Mouse (Mus musculus) frontal cortex, postnatal 36 days (tissue): ENCODE results near the gene Sh3gl1.
"Not testable (repeated sequence)": the region's sequence is repeated elsewhere in the genome, so short reads cannot be mapped to it uniquely, and the experiment has no call there.

Source experiments
- DNase-seq, 2 experiments: peaks; one replicate each; pipeline ENCODE4 v3.0.0; 2022; ENCODE audit warnings: low spot score in 2 of 2

Gene Sh3gl1

GRCm38 (mm10) chr17:56036176-56036900 is at the start of gene Sh3gl1:
Sh3gl1 (minus strand) TSS chr17:56036635.
- peak; percentile 99 to 100 for DNase-seq

DNA sequence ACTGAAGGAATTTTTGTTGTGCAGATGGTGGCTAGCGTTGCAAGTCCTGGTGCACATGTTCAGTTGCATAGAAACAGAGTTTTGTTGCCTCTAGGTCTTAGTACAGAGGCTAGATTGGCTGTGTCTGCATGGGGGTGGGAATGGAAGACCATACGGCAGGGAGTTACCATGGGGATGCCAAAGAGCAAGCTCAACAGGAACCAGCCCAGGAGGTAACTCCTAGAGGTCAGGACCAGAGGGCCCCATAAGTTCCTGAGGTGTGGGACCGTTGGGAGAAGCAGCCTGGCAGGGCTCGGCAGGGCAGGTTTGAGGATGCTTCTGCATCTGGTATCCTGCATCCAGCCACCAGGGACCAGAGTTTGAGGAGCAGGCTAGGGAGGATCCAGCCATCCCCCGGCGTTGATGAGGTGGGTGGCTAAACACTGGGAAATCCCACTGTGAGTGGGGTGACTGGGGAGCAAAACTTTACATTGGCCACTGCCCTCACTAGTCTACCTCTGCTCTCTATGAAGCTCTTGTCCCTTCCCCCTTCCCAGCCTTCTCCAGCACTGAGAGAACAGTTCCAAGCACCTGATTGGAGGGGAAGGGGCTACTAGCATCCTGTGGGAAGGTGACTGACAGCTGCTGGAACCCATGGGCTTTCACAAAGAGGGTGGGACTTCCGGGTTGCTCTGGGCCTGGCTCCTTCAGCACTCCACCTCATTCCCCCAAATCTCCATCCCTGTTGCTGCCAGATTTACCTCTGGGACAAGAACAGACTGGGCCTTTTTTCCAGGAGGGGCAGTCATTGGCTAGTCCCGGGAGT is 44.5 kb upstream of the Sh3gl1 start:
- peak; percentile 42 to 46 for DNase-seq

- DNase-seq, result no peak
These were observed 43.5 kb upstream of the Sh3gl1 start for GRCm38 (mm10) chr17:56079921-56080320.

DNA sequence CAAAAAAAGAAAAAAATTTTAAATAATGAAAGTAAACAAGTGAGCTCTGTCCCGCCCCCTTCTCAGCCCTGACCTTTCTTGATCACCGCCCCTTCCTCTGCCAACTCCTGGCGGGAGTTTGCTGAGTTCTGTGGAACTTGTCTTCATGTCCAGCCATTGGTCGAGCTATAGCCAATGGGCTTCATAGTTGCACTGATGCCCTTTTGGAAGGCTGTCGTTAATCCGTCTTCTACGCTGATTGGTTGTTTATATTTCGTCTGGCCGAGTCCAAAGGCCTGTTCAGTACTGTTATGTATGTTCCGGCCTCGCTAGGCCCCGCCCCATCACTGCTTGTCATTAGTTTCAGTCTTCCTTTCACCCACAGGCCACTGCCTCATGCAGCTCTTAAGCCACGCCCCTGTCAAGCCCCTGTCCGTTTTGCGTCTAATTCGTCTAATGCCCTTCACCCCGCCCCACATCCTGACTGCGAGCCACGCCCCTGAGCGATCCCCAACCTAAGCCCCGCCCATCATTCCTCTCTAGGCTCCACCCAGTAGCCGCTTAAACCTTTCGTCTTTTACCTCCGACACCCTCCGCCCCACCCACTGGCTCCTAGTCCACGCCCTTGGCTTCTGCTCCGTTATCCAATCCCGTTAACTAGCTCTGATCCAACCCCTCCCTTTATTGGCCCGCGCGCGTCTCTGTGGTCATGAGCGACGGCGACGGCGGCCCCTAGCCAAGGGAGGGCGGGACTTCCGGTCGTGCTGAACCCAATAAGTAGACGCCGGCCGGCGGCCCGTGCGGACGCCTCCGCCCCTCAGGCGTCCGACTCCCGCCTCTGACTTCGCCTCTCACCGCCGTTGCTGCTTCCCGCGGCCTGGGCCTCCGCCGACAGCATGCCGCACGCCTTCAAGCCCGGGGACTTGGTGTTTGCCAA is 42.7 kb upstream of the Sh3gl1 start, which contains the start of gene Hdgfl2:
Hdgfl2 (plus strand) TSS at position 755 of the 916 bp plus-strand sequence.
- peak; percentile 99 for DNase-seq

DNA sequence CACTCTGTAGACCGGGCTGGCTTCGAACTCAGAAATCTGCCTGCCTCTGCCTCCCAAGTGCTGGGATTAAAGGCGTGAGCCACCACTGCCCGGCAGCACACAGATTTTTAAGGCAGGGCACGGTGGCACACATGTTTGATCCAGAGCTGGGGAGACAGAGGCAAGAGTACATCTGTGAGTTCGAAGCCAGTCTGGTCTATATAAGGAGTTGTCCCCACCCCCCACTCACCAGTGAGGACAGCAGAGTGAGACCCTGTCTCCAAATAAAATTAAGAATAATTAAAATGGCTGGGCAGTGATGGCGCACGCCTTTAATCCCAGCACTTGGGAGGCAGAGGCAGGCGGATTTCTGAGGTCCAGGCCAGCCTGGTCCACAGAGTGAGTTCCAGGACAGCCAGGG is 41.9 kb upstream of the Sh3gl1 start:
- DNase-seq, result not testable (repeated sequence)

DNA sequence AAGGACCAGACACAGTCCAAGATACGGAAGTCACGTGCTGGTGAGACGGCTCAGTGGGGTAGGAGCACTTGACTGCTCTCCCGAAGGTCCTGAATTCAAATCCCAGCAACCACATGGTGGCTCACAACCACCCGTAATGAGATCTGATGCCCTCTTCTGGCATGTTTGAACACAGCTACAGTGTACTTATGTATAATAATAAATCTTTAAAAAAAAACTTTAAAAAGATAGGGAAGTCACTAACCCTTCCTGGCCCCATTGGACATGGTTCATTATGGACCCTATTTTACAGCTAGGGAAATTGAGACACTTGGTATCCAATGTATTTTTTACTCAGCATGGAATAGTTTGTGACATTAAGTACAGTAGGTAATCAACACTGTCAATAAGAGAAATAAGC is 41.1 kb upstream of the Sh3gl1 start:
- no peak for DNase-seq

- DNase-seq, result peak; percentile 96 to 98
These were observed 38.4 kb upstream of the Sh3gl1 start, which contains the start of gene Ubxn6 for GRCm38 (mm10) chr17:56074827-56075208. Ubxn6 (minus strand) TSS chr17:56075028.

- peak; percentile 62 to 63 for DNase-seq
These were observed 37.8 kb upstream of the Sh3gl1 start for GRCm38 (mm10) chr17:56074097-56074826.

DNA sequence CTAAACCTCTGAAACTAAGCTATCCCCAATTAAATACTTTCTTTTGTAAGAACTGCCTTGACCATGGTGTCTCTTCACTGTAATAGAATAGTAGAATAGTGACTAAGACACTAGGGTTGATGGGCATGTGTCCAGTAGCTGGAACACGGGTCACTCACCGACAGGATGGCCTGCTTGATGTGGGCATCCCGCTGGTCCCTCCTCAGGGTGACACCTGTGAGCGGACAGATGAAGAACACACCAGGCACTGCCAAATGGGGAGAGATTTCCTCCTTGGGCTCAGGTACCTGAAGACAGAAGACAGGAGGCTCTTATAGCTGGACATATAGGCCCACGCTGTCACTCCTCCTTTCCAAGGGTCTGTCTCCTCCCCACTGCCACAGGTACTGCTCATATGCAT is 35.8 kb upstream of the Sh3gl1 start:
- no peak for DNase-seq

DNA sequence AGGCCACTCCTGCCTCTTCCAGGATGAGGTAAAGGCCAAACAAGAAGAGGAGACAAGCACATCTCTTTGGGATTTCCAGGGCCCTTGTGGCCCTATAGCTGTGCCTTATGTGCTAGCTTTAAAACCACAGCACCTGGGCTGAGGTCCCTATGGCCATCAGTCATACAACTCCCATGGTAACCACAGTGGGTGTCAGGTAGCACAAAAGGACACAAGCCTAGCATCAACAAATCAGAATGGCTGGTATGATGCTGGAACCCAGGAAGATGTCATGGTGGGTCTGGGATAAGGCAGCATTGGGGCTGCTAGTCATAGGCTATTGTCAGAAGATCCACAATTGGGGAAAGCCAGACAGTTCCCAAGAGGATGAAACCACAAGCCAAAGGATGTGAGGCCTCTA is 34.7 kb upstream of the Sh3gl1 start:
- no peak for DNase-seq

DNA sequence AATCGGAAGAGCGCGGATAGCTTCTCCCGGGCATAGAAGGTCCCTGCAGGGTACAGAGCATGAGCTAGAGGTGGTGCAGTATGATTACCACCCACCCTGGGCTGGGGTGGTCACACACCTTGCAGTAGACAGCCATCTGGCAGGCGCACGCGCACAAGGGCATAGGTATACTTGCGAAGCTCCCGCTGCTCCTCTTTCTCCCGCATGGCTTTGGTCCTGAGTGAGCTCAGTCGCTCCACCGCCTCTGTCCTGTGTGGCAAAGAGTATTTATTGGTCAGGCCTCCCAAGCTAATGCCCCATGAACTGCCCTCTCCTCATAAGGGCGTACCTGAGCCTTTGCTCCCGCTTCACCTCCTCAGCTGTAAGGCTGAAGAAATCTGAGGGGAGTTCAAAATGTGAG is 32.6 kb upstream of the Sh3gl1 start:
- DNase-seq, result no peak

GRCm38 (mm10) chr17:56066451-56066850 is 30.0 kb upstream of the Sh3gl1 start:
- no peak for DNase-seq

- DNase-seq, result not testable (repeated sequence)
These were observed 29.3 kb upstream of the Sh3gl1 start for GRCm38 (mm10) chr17:56065715-56066114.

GRCm38 (mm10) chr17:56062081-56062480 is 25.6 kb upstream of the Sh3gl1 start:
- no peak for DNase-seq

GRCm38 (mm10) chr17:56057381-56058120 is 21.1 kb upstream of the Sh3gl1 start:
- DNase-seq, result no peak

GRCm38 (mm10) chr17:56055945-56056678 is 19.7 kb upstream of the Sh3gl1 start:
- no peak for DNase-seq

GRCm38 (mm10) chr17:56054938-56055337 is 18.5 kb upstream of the Sh3gl1 start:
- DNase-seq, result no peak

DNA sequence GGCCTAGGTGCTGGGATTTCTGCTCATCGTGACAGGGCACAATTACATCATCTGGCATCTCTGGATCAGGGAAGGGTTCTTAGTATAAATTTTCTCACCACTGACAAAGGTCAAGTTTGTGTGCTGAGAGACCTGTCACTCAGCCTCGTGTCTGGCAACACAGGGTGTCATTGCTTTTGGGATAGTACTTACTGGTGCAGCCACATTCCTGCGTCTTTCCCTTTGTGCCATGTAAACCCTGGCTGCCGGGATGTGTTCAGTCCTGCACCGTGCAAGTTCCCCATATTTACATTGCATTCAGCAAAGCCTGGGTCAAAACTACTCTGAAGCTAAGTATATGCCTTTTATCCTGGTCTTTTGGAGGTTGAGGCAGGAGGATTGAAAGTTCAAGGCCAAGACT is 14.9 kb upstream of the Sh3gl1 start:
- no peak for DNase-seq

GRCm38 (mm10) chr17:56040857-56041163 is 4.4 kb upstream of the Sh3gl1 start:
- DNase-seq, result no peak
